Mouse (Mus musculus) erythroblast, embryonic 14.5 days (primary cell): ENCODE data around the gene Atg2a.

Source experiments
- GATA1 ChIP-seq: IDR thresholded peaks from 2 replicates; pipeline ENCODE4 v1.6.1; 2012; ENCODE audit warnings: low read length, inconsistent platforms, mixed read lengths
- TAL1 ChIP-seq: IDR thresholded peaks from 3 replicates; pipeline ENCODE4 v1.6.1; 2012; ENCODE audit warnings: low read length, inconsistent platforms, mixed read lengths

- TF ChIP-seq TAL1 (no peak), GATA1 (no peak)
Observed at GRCm38 (mm10) chr19:6304787-6305516, 63.5 kb downstream of the Atg2a start.
